Mouse (Mus musculus): ENCODE data around the gene Vrtn. TPM values are rescaled to one million over a fixed set of nuclear protein-coding genes. Genes with fewer than 3 reads are reported as not detected.
A peak's percentile ranks its signal among the peaks of the same experiment; 100 is the strongest.

The Vrtn gene
- polyA plus RNA-seq, 1 experiment from 2014 or later = not detected

- ATAC-seq (ENCODE audit: insufficient read depth, low FRiP score, low TSS enrichment) = peak; percentile 35; the same call in 1 of the 2 replicates
- peaks cover 16% of the 10 kb centered on the region for H3K27me3 ChIP-seq (ENCODE audit: control insufficient read depth, insufficient read depth, low read length)
Measured at GRCm38 (mm10) chr12:84698319-84699081, 57.7 kb downstream of the Vrtn start, which contains the start of gene Syndig1l. Gene Syndig1l, minus strand, starts transcription at chr12:84698831.

More at GRCm38 (mm10) chr12:84698319-84699081, 57.7 kb downstream of the Vrtn start, which contains the start of gene Syndig1l:
- Histone ChIP-seq H3K9ac (ENCODE audit: low read length) (peak within 1 kb of the TSS; percentile 44), H3K9me3 (ENCODE audit: control insufficient read depth, low read length) (no peaks in the 10 kb centered on the region), H3K36me3 (ENCODE audit: control insufficient read depth, insufficient read depth, low read length) (no peaks in the 10 kb centered on the region), H3K27ac (ENCODE audit: low read depth, low read length) (no peak within 1 kb of the TSS), H3K4me1 (ENCODE audit: control insufficient read depth, insufficient read depth, low read length) (no peaks in the 10 kb centered on the region), H3K4me2 (ENCODE audit: low read depth) (peak within 1 kb of the TSS; percentile 82), H3K4me3 (ENCODE audit: low read depth, low read length) (peak within 1 kb of the TSS; percentile 45)
- peak; percentile 80 for DNase-seq (ENCODE audit: low spot score)
- under 1% methylated on average over 73 of the region's 79 CpGs for WGBS

Other genes with a start within 250 kb of the Vrtn start
- 9.9 and 12.4 TPM in 2 replicates for gene Entpd5, start 232.0 kb upstream of the Vrtn start, polyA plus RNA-seq (2014; fragmentation: Nextera tagmentation; extraction: Ambion mirVana)
- 0.84 and 1.2 TPM in 2 replicates for gene Bbof1, start 231.9 kb upstream of the Vrtn start, polyA plus RNA-seq (2014; fragmentation: Nextera tagmentation; extraction: Ambion mirVana)
- gene Rnf113a2, start 223.8 kb upstream of the Vrtn start, polyA plus RNA-seq (2014; fragmentation: Nextera tagmentation; extraction: Ambion mirVana) = 28.1 and 29.7 TPM in 2 replicates
- gene Aldh6a1, start 190.0 kb upstream of the Vrtn start, polyA plus RNA-seq (2014; fragmentation: Nextera tagmentation; extraction: Ambion mirVana) = 22.3 and 25.7 TPM in 2 replicates
- 33.7 and 36.1 TPM in 2 replicates for gene Lin52, start 189.6 kb upstream of the Vrtn start, polyA plus RNA-seq (2014; fragmentation: Nextera tagmentation; extraction: Ambion mirVana)
- gene Vsx2, start 71.3 kb upstream of the Vrtn start, polyA plus RNA-seq (2014; fragmentation: Nextera tagmentation; extraction: Ambion mirVana) = 7.3 and 7.4 TPM in 2 replicates
- gene Abcd4, start 23.6 kb upstream of the Vrtn start, polyA plus RNA-seq (2014; fragmentation: Nextera tagmentation; extraction: Ambion mirVana) = 6.8 and 9.5 TPM in 2 replicates
- 0.49 and 1.1 TPM in 2 replicates for gene Syndig1l, start 57.8 kb downstream of the Vrtn start, polyA plus RNA-seq (2014; fragmentation: Nextera tagmentation; extraction: Ambion mirVana)
- 81.6 and 85.3 TPM in 2 replicates for gene Npc2, start 132.1 kb downstream of the Vrtn start, polyA plus RNA-seq (2014; fragmentation: Nextera tagmentation; extraction: Ambion mirVana)
- 146 and 156 TPM in 2 replicates for gene Isca2, start 132.2 kb downstream of the Vrtn start, polyA plus RNA-seq (2014; fragmentation: Nextera tagmentation; extraction: Ambion mirVana)
- gene Ltbp2, start 235.5 kb downstream of the Vrtn start, polyA plus RNA-seq (2014; fragmentation: Nextera tagmentation; extraction: Ambion mirVana) = 0.17 and 0.20 TPM in 2 replicates

Measured in neural tube, embryonic 11.5 days (tissue).